Mouse (Mus musculus): ENCODE results near the gene Sertad4.
A peak's percentile ranks its signal among the peaks of the same experiment; 100 is the strongest.

Gene Sertad4

DNA sequence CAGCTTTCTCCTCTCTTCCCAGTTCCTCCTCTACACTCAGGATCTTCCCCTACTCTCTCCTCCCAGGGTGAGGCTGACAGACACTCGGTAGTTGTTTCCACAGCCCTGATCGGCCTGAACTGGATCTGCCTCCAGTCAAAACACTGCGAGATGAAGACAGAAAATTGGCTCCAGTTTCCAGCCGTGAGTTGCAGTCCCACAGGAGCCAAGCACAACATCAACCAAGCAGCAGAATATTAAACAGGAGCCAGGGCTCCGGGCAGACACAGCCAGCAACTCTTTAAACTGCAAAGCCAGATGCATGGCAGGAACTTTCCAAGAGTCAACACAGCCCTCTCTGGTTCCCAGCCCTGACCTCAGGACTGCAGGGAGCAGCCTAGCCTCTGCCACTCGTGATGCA lies 3.9 kb downstream of the Sertad4 start:
- peak in 1 of 2 experiments; percentile 42 for DNase-seq (ENCODE audit: low spot score in 2 of 2)

DNA sequence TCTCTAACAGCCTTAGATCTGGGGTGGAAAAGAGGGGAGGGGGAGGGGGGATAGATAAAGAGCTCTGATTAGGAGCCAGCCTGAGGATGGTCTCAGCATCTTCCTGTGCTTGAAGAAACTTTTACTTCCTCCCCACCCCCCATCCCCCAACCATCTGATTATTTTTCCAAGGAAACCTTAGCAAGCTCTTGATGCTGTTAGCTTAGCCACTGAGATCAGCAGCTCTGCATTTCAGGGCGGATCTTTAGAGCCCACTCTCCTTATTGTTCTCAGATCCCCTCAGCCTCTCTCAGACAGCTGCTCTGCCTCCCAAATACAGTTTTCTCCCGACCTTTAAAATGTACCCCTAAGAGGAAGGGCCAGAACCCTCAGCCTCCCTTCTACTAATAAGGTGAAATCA lies 4.4 kb downstream of the Sertad4 start:
- DNase-seq (ENCODE audit: low spot score in 2 of 2): no peak

DNA sequence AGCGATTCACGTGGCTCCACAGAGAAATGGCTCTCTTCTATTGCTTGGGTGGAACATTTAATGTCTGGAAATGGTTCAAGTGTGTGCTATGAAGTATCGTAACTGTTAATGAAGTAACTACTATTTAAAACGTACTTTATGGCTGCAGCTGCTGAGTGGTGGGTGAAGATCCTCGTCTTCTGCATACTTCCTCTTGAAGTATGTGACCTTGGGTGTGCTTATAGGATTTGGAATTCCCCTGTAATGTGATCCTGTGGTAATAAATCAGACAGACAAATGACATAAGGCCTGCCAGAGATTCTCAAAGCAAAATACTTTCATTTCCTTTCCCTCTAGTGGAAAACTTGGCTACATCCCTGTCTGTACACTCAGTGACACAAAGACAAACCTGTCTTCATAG lies 5.9 kb downstream of the Sertad4 start:
- DNase-seq (ENCODE audit: low spot score in 2 of 2): no peak

DNA sequence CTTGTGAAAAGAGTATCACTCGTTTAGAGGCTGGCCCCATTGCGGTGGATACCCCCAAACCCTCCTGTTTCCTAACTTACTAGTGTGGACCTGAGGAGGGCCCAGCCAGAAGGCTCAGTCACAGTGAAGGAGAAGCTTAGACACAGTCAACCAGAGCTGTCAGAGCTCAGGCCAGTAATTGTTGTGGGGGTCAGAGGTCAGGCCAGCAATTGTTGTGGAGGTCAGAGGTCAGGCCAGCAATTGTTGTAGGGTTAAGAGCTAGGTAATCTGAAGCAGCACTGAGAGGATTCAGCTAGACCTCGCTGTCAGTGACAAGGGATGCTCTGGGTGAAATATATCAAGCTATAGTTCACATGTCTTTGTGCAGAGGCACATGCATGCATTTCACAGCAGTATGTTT lies 8.3 kb downstream of the Sertad4 start:
- DNase-seq (ENCODE audit: low spot score in 2 of 2): no peak

DNA sequence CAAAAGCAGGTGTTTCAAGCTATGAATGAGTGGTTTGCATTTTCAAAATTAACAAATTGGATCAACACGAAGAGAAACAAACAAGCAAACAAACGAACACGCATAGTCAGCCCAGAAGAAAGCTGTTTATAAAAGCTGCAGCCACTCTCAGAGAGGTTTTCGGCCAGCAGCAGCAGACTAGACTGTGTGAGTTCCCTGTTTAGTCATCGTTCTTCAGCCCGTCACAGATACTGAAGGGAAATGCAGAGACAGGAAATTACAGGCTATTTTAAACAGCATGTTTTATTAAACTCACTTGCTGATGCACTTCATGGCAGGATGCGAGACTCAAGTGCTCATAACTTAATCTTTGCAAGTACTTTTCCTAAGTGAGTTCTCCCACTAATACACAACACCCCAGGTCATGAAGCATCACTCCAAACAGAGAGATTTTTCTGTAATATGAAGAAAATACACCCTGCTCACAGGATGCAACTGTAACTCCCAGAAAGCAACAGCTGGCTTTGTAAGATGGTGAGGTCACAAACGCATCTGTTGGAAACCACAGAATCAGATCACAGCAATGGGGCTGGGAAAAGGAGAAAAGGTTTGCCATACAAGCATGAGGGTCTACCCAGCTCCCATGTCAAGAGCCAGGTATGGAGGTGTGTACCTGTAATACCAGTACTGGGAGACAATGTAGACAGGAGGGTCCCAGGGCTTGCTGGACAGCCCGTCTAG lies 14.3 kb downstream of the Sertad4 start:
- DNase-seq (ENCODE audit: low spot score in 2 of 2): no peak

DNA sequence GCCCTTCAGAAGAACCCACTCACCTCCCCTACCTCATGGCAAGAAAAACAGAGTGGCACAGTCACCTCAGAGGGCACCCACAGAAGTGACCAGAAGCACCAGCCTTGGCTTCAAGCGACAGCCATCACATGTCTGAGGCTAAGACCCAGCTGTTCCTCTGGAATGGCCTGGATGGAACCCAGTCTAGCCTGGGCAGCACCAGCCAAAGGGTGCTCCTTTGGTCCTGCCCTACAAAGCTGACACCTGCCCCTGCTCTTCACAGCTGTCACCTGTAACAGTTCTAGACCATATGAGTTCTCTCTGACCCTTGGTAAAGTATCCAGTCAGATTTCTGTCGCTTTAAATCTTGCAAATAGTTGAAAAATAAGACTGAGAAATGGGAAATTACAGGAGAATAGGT lies 14.9 kb downstream of the Sertad4 start:
- DNase-seq (ENCODE audit: low spot score in 2 of 2): no peak

DNA sequence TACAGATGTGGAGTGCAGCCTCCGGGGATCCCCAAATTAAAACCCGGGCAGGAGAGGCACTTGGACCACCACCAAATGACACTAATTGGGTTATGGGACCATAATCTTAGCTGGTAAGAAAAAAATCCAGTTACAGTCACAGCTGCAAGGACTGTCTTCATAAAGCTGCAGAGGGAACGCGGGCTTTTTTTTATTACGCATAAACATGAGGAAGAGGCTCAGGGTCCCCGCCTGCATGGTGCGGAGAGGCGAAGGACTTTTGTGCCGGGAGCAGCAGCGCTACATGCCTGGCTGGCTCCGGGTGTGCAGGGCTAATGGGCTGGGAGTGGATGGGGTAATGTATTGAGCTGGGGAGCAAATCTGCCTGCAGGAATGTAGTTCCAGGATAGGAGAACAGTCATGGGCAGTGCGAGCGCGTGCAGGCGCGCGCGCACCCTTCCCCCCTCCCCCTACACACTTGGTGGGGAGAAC lies 20.3 kb downstream of the Sertad4 start:
- no peak for DNase-seq (ENCODE audit: low spot score in 2 of 2)

DNA sequence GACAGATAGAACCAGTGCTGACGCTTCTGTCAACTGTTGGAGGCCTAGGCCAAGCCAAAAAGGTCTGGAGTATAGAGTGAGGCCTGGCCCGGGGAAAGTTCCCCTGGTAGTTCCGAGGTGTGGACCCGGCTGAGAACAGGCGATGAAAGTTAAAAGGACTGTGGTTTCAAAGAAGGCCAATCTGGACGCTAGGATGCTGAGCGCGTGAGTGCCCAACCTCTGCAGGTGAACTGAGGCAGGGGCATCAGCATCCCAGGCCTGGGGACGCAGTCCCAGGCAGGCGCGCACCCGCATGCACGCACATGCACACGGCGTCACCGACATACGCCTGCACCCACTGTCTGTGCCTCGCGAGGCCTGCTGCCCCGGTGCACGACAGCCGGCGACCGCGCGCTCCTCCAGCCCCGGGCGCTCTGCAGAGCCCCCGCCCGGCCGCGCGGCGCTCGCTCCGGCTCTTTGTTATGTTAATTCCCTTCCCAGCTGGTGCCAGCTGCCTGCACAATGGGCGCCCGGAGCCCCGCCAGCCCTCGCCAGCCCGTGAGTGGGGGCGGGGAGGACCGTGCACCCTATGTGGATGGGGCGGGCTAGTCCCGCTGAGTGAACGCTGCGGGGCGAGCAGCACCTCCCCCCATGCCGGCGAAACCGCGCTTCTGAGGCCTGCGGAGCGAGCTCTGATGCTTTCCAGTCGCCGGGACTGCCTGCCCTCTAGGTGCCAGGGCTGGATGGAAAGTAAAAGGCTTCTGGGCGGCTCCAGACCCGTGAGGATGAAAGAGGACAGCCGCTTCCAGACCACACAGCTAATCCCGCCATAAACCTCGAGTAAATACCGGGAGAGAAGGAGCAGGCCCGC lies 21.0 kb downstream of the Sertad4 start:
- DNase-seq (ENCODE audit: low spot score in 2 of 2): peak in 1 of 2 experiments; percentile 44

DNA sequence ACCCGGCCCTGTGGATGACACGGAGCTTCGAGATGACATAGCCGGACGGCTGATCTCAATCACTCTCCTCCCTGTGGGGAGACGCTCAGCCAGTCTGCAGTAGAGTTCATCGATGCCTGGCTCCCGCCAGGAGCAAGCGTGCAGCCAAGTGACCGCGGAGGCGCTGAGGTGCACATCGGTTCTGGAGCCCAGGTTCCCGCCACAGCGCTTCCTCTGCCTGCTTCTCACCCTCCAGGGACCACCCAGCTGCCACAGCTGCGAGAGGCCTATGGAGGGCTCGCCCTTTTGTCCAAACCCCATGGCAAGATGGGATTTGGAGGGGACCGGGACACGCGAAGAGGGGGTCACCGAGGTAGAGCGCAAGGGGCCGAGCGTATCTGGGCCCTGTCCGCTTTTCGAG lies 22.0 kb downstream of the Sertad4 start:
- no peak for DNase-seq (ENCODE audit: low spot score in 2 of 2)

DNA sequence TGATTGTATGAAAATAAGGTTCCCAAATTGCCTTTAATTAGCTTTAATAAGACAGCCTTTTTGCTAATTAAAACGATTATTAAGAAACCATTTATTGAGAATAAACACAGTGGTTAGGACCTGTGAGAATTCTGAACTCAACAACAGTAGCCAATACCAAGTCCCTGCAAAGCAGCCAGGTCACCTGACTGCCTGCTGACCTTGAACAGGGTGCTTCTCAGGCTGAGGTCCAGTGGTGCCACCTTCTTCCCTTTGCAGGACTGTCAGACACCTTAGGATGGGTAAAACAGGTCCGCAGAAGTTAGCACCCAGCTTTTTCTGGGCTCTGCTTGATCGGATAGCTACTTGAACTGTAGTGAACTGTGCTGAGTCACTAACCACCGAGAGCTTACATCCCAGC lies 22.5 kb downstream of the Sertad4 start:
- no peak for DNase-seq (ENCODE audit: low spot score in 2 of 2)

DNA sequence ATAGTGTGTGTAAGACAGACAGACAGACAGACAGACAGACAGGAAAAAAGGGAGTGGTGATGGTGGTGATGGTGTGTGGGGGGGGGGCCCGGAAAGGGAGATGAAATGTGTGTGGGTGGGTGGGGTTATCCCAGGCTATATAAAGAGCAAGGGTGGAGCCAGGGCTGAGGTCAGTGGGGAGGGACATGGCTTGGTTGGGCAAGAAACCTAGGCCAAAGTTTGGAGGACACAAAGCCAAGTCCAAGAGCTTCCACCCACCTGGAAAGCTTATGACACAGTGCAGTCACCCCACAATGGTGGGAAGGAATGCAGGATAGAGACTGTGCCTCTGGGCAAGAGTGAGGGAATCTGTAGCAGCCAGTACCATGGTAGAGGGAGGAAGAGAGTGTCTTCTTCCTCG lies 23.2 kb downstream of the Sertad4 start:
- DNase-seq (ENCODE audit: low spot score in 2 of 2): no peak

DNA sequence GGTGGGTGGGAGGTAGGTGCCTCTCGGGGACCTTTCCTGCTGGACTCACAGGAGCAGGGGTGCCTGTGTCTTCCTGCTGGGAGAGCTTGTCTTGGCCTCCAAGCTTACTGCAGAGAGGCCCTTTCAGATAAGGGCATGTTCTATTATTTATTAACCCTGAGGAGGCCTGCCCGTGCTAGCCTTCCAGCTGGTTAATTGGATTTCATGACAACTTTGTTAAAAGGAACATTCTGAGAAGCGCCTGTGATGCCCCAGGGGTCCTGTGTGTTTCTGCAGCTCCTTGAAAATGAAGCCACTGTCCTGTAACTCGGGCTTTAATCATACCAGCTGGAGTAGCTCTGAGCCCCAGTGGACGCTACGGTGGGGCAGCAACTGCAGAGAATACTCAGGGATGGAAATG lies 25.1 kb downstream of the Sertad4 start:
- no peak for DNase-seq (ENCODE audit: low spot score in 2 of 2)

DNA sequence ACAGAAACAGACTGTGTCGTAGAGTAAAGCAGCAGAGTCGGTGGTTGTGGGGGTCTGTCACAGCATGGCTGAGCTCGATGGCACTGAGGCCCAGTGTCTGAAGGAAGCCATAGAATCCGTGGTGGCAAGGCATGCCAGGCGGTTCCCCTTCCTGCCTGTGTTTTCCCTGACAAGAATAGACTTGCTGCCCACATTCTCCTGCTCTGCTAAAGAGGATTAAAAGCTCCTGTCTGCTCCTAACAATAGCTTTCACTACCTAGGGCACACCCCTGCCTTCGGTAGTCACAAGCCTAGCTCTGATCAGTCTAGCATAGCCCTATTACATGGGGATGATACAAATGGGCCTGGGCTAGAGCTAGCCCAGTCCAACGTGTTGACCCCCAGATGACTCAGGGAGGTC lies 26.6 kb downstream of the Sertad4 start:
- no peak for DNase-seq (ENCODE audit: low spot score in 2 of 2)

DNA sequence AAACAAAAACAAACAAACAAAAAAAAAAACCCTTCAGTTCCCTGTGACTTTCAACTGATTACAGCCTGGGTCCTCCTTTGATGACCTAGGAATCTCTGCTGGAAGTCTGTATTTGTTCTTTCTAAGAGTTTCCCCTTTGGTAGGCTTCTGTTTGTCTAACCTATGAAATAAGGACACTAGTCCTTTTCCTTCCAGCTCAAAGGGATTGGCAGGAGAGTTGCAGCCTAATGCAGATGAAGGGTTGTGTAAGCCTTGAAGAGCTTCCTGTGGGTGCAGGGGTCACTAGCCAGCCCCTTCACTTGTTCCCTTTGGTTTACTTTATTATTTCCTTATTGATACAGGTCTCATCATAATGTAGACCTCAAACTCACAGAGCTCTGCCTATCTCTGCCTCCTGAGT lies 27.6 kb downstream of the Sertad4 start:
- no peak for DNase-seq (ENCODE audit: low spot score in 2 of 2)

DNA sequence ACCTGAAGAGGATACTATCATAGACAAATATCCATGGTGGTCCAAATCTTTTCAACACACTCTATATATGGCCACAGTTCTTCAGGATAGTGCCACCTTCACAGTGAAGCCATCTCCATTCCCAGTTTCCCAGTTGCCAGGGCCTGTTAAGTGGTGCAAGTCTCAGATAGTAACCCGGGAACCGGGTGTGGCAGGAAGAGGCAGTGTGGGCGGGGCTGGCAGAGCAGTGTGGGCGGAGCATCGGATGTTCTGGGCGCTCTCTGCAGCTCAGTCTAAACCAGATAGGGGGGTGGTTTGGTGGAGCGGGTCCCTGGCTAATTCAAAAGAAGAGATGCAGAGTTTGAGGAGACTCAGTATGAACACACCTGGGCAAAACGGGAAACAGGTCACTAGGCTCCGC lies 29.8 kb downstream of the Sertad4 start:
- DNase-seq (ENCODE audit: low spot score in 2 of 2): no peak

DNA sequence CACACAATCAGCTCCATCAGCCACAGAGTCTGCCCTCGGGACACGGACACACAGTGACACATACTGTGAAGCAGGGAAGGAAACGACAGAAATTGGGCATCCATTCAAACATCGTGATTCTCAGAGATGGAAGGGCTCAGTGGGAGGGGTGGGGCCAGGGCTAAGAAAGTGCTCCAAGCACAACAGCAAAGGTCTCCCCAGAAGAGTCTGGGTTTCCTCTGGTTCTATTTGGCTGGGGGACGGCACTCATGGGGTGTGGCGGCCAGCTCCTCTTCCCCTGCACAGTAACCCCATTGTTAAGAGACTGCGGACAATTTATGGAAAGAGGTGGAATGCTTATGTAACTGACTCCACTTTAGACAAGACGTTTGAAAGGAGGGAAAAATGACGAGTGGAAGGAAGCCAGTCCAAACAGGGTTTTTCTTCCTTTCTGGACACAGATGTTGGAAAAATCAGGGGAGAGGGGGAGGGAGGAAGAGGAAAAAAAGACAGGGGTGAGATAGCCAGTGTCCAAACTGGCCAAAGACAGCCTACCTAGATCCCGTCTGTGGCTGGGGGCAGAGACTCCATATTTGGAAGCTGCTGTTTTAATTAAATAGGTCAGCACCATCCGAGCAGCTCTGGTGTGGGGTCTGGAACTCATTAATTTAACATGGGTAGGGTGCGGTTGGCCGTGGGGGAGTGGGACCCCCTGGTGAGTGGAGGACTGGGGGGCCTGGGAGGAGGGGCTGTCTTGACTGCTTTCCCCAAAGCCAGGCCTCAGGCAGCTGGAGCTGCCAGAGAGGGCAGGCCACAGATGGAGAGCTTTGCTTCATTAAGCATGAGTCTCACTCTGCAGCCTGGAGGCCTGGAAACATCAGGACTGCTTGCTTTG lies 32.7 kb downstream of the Sertad4 start:
- DNase-seq (ENCODE audit: low spot score in 2 of 2): peak in 1 of 2 experiments; percentile 44

DNA sequence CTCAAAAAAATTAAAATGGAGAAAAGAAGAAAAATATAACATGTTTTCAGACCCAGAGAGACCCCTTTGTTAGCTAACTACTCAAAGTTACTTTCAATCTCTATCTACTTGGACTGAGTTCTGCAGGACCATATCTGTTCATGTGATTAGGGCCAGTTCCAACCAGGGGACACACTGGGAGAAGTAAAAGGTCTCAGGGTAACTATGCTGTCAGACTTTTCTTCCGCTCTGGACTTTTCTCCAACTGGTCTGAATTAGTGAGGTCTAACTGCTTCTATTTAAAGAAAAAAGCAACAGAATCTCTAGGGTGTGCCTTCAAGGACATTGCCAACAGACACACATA lies 33.3 kb downstream of the Sertad4 start:
- no peak for DNase-seq (ENCODE audit: low spot score in 2 of 2)

DNA sequence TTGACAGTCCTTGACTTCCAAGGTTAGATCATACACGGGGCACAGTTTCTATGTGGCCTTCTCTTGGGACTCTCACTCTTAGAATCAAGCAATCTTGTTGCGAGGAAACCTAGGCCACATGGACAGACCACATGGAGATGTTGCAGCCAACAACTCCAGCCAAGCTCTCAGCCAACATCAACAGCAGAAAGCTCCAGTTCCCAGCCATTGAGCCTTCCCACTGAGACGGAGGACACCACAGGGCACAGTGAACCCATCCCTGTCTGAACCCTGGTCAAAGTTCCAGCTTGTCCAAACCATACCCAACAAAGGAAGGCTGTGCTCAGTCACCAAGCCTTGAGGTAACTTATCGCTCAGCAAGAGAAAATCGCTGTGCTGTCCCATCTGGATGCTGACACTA lies 37.2 kb downstream of the Sertad4 start:
- DNase-seq (ENCODE audit: low spot score in 2 of 2): no peak

DNA sequence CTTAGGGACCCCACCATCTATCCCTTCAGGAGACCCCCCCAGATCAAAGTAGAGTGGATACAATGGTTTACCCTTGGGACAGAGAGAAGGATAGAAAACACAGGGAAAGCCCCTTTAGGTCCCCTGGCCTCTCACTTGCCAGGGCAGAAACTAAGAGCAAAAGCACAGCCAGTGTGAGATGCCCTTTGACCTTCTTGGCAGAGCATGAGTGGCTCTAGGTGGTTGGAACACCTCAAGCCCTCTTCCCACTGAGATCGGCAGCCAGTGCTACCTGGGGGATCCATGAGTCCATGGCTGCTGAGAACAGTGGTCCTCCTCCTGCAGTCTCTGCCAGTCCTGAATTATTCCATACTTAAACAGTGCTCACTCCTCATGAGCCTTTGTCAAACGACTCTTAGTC lies 39.8 kb downstream of the Sertad4 start:
- no peak for DNase-seq (ENCODE audit: low spot score in 2 of 2)

DNA sequence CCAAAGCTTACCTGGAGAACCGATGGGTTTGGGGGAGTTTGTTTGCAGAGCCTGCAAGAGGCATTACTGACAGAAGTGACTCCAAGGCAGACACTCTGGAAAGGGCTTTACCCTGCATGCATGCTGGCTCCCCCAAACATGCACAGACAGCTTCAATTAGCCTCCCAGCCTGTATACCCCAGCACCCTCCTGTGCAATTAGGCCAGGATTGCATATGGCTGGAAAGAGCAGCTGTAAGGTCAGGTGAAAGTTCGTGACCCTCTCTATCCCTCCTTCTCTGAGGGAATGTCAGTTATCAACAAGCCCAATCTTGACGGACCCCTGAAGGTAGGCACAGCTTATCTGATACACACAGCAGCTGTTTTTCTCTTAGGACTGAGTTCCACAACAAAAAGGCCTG lies 40.9 kb downstream of the Sertad4 start:
- DNase-seq (ENCODE audit: low spot score in 2 of 2): no peak

DNA sequence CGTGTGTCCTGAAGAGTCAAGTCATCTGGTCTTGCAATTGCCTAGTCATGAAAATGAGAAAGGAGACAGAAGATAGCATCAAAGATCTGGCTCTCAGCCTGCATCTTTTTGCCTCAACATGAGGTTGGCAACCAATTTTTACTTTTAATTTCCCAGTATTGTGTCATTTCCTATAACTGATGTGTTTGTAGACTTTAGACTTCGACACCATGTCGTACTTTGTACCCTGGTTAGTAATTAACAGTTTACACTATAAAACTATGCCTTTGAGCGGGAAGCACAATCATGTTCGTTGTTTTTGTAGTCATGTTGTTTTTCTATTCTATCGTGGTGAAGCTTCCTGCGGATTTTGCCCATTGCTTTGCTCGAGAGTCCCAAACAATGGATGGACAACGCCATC lies 42.8 kb downstream of the Sertad4 start:
- DNase-seq (ENCODE audit: low spot score in 2 of 2): no peak

DNA sequence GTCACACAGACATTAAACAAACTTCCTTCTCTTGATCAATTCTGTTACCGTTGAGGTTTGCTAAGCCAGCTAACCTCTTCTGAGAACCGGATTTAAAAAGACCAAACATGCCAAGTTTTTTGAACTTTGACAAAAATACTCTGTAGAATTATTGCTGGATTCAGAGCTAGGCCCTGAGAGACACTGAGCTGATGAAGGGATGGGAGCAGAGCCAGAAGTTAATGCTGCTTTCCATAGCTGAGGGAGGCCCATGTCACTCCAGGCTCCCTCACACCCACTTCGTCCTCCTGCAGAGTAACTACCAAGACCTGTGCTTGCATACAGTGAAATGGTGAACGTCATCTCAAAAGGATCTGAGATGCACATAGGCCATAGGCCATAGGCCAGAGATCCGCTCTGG lies 43.3 kb downstream of the Sertad4 start:
- DNase-seq (ENCODE audit: low spot score in 2 of 2): no peak

All from urinary bladder, postnatal 4 days (tissue).